Mouse (Mus musculus) cerebellum, adult 2 months (tissue): ENCODE results near the gene Lmod1. TPM values are rescaled to one million over a fixed set of nuclear protein-coding genes. Genes with fewer than 3 reads are reported as not detected.

Experiments used
- DNase-seq, 2 experiments: peaks; one replicate each; pipeline ENCODE4 v3.0.0; 2021
- H3K27ac ChIP-seq: fragments of 200-500 bp; 2 replicates; pipeline ENCODE4 v1.5.1; 2012; ENCODE audit warnings: low read length, control low read depth, inconsistent platforms; ENCODE audit not compliant: insufficient read depth
- H3K27me3 ChIP-seq: fragments of 200-500 bp; 2 replicates; pipeline ENCODE4 v1.6.1; 2012; ENCODE audit warnings: inconsistent platforms, mild to moderate bottlenecking, low read length, moderate library complexity; ENCODE audit not compliant: control insufficient read depth, insufficient read depth
- H3K4me1 ChIP-seq: fragments of 200-500 bp; 2 replicates; pipeline ENCODE4 v1.6.1; 2011; ENCODE audit warnings: low read length; ENCODE audit not compliant: control insufficient read depth, insufficient read depth
- H3K4me3 ChIP-seq: fragments of 200-500 bp; replicated peaks from 2 replicates; pipeline ENCODE3; 2011; ENCODE audit warnings: mild to moderate bottlenecking, low read depth, low read length, control low read depth; ENCODE audit not compliant: insufficient read depth
- CTCF ChIP-seq: fragments of 200-500 bp; IDR thresholded peaks from 2 replicates; pipeline ENCODE4 v1.5.1; 2011; ENCODE audit warnings: low read depth, mild to moderate bottlenecking, control low read depth, low read length, moderate library complexity, borderline replicate concordance; ENCODE audit not compliant: insufficient read depth
- POLR2A ChIP-seq: fragments of 200-500 bp; IDR thresholded peaks from 2 replicates; pipeline ENCODE4 v1.6.1; 2011; ENCODE audit warnings: low read length, control low read depth, borderline replicate concordance; ENCODE audit not compliant: insufficient read depth
- WGBS: fragments of 180-500 bp; shearing (Covaris S2); methylation state at CpG from one replicate; pipeline ENCODE4 v1.1.7; 2018; 5-methylcytosine and 5-hydroxymethylcytosine counted together
- polyA plus RNA-seq: library from polyadenylated mRNA; depleted of rRNA; stranded (reverse); fragments of >200 nt; gene quantifications from 2 replicates; pipeline ENCODE4 v1.2.3, GENCODE M21; 2012

Lmod1 gene
- polyA plus RNA-seq, 1 experiment, result 0.47 TPM

DNA sequence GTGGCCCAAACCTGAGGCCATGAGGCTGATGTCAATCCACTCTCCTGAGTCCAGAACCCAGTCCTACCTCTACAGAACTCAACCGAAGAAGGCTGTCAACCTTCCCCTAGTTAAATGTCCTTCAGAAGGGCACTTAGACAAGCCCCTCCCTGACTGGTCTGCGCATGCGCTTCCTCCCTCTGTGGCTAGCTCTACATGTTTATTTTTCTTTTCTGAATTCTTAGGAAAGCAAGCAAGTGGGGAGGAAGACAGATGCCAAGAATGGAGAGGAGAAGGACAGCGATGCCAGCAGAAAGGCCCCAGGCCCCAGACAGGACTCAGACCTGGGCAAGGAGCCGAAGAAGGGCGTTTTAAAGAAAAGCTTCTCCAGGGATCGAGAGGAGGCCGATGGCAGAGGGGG lies 38.8 kb downstream of the Lmod1 start:
- DNase-seq, result no peak
- H3K27ac ChIP-seq, result no peak overlapping the region
- no peaks in the 10 kb centered on the region for H3K4me1 ChIP-seq
- 89% methylated on average over 8 of the region's 8 CpGs for whole genome bisulfite sequencing
- H3K27me3 ChIP-seq, result no peaks in the 10 kb centered on the region
- TF ChIP-seq POLR2A (no peak), CTCF (no peak)
- H3K4me3 ChIP-seq, result no peak overlapping the region

DNA sequence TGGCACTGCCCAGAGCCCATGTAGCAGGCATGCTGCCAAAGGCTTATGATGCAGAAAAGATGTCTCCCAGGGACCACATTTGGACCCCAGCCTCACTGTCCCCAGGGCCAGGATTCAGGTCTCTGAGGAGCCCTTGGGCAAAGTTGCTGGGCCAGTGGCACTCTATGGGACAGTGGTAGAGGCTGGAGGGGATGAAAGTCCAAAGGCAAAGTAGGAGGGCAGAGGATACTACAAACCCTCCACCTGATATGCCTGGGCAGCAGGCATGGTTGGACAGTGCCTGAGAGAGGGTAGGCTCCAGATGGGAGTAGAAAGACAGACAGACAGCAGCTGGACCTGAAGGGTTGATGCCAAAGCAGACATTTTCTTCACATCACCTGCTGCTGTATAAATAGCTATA lies 41.8 kb downstream of the Lmod1 start:
- no peaks in the 10 kb centered on the region for H3K27me3 ChIP-seq
- TF ChIP-seq CTCF (no peak), POLR2A (no peak)
- no peak overlapping the region for H3K27ac ChIP-seq
- no peak overlapping the region for H3K4me3 ChIP-seq
- peak in 1 of 2 experiments; percentile 13 for DNase-seq
- no peaks in the 10 kb centered on the region for H3K4me1 ChIP-seq

DNA sequence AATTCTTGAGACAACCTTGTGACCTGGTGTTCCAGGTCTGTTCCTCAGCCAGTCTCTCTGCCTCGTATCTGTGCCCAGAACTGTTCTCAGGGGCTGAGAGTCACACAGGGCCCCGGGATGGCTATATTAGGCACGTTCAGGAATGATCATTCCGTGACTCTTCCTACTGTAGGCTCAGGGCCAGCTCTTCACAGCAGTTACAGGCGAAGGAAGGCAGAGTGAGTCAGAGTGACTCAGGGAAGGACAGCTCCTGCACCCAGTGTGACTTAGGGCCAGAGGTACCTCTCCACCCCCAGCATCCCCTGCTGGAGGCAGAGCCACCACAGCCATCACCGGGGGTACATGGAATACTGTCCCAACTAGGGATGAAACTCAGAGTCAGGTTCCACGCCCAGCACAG lies 42.4 kb downstream of the Lmod1 start:
- TF ChIP-seq CTCF, result no peak
- TF ChIP-seq POLR2A, result no peak
- Histone ChIP-seq H3K27me3 (no peaks in the 10 kb centered on the region), H3K27ac (no peak overlapping the region), H3K4me3 (no peak overlapping the region), H3K4me1 (no peaks in the 10 kb centered on the region)
- WGBS, result 52% methylated on average over 7 of the region's 7 CpGs
- DNase-seq, result no peak

DNA sequence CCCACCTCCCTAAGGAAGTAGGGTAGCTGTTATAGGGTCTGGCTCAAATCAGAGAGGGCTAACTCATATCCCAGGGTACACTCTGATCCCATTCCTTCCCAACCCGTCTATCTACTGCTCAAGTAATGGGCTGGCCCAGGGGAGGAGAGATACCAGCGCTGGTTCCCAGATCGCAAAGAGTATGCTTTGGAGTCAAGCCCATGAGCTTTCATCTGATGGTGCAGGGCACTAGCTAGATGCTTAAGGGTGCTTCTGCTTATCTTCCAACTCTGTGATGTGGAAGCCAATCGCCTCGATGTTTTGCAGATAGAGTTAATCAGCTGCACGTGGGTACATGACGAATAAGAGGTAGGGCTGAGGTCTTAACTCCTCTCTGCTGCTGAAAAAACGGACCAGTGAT lies 43.0 kb downstream of the Lmod1 start:
- 70% methylated on average over 8 of the region's 8 CpGs for WGBS
- H3K27ac ChIP-seq, result no peak overlapping the region
- no peak for DNase-seq

DNA sequence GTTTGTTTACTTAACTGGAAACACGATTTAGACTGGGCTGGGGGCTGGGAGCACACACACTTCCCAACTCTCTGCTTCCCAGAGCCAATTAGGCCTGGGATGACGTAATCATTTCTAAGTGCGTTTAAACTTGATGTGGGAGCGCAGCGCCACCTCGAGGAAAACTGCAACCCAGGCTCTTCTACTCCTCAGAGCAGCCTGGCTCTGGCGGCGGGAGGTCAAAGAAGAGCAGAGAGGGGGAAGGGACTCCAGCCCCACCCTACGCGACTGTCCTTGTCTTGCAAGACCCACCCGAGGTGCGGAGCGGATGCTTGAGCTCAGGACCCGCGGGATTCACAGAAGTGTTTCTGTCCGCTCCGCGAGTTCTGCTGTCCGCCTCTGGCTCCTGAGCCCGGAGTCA lies 43.6 kb downstream of the Lmod1 start:
- TF ChIP-seq CTCF, result peak; percentile 88
- TF ChIP-seq POLR2A, result peak; percentile 42; the same call in 1 of the 2 replicates
- peaks cover 10% of the 10 kb centered on the region for H3K4me1 ChIP-seq
- no peaks in the 10 kb centered on the region for H3K27me3 ChIP-seq
- WGBS, result under 1% methylated on average over 20 of the region's 20 CpGs
- H3K4me3 ChIP-seq, result peak overlapping the region; percentile 71
- H3K27ac ChIP-seq, result peak overlapping the region; percentile 25; the same call in 1 of the 2 replicates
- peak; percentile 89 to 90 for DNase-seq

More for the DNA sequence above, 43.0 kb downstream of the Lmod1 start:
- H3K4me3 ChIP-seq, result no peak overlapping the region
- peaks cover 3% of the 10 kb centered on the region for H3K4me1 ChIP-seq
- no peaks in the 10 kb centered on the region for H3K27me3 ChIP-seq
- TF ChIP-seq POLR2A (no peak), CTCF (no peak)

DNA sequence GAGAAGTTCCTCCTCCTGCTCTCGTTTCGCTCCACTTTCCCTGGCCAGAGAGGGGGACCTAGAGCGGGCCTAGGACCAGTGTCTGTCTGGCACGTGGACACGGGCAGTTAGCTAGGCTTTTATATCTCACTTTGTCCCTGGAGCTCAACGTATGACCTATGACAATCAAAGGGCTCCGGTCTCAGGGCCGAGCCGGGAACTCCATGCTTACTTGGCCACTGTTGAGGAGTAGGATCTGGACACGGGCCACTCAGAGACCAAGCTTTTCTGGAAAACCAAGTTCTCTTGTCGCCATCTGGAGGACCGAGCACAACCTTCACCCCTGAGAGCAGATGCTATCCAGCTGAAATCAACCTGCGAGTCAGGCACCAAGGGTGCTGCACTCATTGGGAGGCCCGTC lies 44.4 kb downstream of the Lmod1 start:
- peak overlapping the region; percentile 71 for H3K4me3 ChIP-seq
- peaks cover 11% of the 10 kb centered on the region for H3K4me1 ChIP-seq
- DNase-seq, result peak; percentile 57 to 63
- H3K27me3 ChIP-seq, result no peaks in the 10 kb centered on the region
- no peak for TF ChIP-seq POLR2A
- TF ChIP-seq CTCF, result peak; percentile 37; the same call in 1 of the 2 replicates
- no peak overlapping the region for H3K27ac ChIP-seq
- WGBS, result 11% methylated on average over 14 of the region's 14 CpGs

DNA sequence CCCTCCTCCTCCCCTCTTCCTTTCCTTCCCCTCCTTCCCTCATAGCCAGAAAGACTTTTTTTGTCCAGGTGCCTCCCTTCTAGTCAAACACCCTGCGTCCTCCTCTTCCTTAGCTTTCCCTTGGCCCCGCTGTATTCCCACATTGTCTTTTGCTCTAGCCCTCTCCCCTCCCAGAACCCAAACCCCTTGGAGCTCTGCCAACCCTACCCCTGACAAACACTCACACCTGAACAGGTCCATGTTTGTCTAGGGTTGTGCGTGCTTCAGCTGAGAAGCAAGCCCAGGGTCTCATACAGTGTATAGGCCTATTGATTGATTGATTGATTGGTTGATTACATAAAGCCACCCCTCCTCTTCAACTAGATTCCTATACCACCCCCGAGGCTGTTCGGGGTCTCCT lies 44.8 kb downstream of the Lmod1 start:
- Histone ChIP-seq H3K4me3 (no peak overlapping the region), H3K27ac (no peak overlapping the region), H3K4me1 (peaks cover 11% of the 10 kb centered on the region), H3K27me3 (no peaks in the 10 kb centered on the region)
- TF ChIP-seq POLR2A (no peak), CTCF (no peak)
- DNase-seq, result no peak
- 86% methylated on average over 5 of the region's 5 CpGs for WGBS

DNA sequence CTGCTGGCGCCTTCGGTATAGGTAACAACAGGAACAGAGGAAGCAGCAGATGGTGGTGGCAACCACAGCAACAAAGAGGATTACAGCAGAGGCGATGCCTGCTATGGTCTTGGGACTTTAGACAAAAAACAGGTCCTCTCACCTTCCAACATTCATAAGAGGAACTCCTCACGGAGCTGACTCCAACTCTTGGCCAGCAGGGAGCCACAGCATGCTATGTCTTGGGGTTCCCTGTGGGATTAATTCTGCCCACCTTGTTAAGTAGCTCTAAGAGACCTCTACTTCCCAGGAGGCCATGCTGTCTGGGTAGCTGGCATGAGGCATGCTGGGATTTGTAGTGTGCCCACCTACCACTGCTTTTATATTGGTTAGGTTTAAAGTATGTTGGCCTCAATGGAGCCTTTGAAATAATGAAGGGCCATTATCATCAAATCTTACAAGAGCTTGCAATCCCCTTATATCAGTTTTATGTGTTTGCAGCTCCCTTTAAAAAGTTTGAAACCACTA lies 48.6 kb downstream of the Lmod1 start:
- no peak for TF ChIP-seq CTCF
- peak in 1 of 2 experiments; percentile 19 for DNase-seq
- WGBS, result 40% methylated on average over 4 of the region's 4 CpGs
- no peak overlapping the region for H3K27ac ChIP-seq
- no peaks in the 10 kb centered on the region for H3K27me3 ChIP-seq
- H3K4me1 ChIP-seq, result peaks cover 18% of the 10 kb centered on the region
- H3K4me3 ChIP-seq, result peak overlapping the region; percentile 32
